In genomic region chr11:32283091-32283777, GRCm38 (mm10) we compare ENCODE assay signal across 8 mouse cellular contexts. TPM values are rescaled to one million over a fixed set of nuclear protein-coding genes. Genes with fewer than 3 reads are reported as not detected.
A peak's percentile ranks its signal among the peaks of the same experiment; 100 is the strongest.
DNase-seq lines count a peak whose midpoint lies in the region; ATAC-seq and TF ChIP-seq lines count a peak whose summit lies in the region.
"Not testable (repeated sequence)": the region's sequence is repeated elsewhere in the genome, so short reads cannot be mapped to it uniquely, and the experiment has no call there.

TSS of gene Hba-a1 (plus strand) at chr11:32283511.

- DNase-seq in G1E (ENCODE audit: low spot score); embryonic facial prominence, embryonic 10.5 days (ENCODE audit: low spot score); gastrocnemius, adult 2 months; left cerebral cortex, postnatal 25 days (ENCODE audit: low spot score in 2 of 2); lung, embryonic 14.5 days: not testable (repeated sequence)

- 64% methylated on average over 1 of the region's 5 CpGs for WGBS in embryonic facial prominence, embryonic 10.5 days
- WGBS in heart, embryonic 16.5 days = 40% methylated on average over 1 of the region's 5 CpGs
- WGBS in intestine, postnatal 0 days = 44% methylated on average over 1 of the region's 5 CpGs
- WGBS in lung, embryonic 14.5 days = 20% methylated on average over 1 of the region's 5 CpGs
- 71% methylated on average over 1 of the region's 5 CpGs for WGBS in neural tube, embryonic 12.5 days

- peak within 1 kb of the TSS; percentile 67 for H3K4me3 ChIP-seq in G1E (ENCODE audit: low read depth, low read length)
- H3K4me3 ChIP-seq in embryonic facial prominence, embryonic 10.5 days; gastrocnemius, adult 2 months; heart, embryonic 16.5 days (ENCODE audit: low read length); intestine, postnatal 0 days (ENCODE audit: low read depth, low read length); lung, embryonic 14.5 days (ENCODE audit: low read depth, low read length); neural tube, embryonic 12.5 days: not testable (repeated sequence)

- H3K36me3 ChIP-seq in G1E (replicated peaks); embryonic facial prominence, embryonic 10.5 days (replicated peaks); heart, embryonic 16.5 days (ENCODE audit: control insufficient read depth, insufficient read depth); intestine, postnatal 0 days (ENCODE audit: control insufficient read depth, insufficient read depth); lung, embryonic 14.5 days (ENCODE audit: insufficient read depth); neural tube, embryonic 12.5 days: not testable (repeated sequence)

- H3K27me3 ChIP-seq in G1E (ENCODE audit: insufficient read depth, low read length); intestine, postnatal 0 days (replicated peaks; ENCODE audit: control insufficient read depth, insufficient read depth, low read length); neural tube, embryonic 12.5 days (replicated peaks): not testable (repeated sequence)
- peaks cover 37% of the 10 kb centered on the region for H3K27me3 ChIP-seq in embryonic facial prominence, embryonic 10.5 days (replicated peaks; ENCODE audit: low read depth, poor library complexity, severe bottlenecking)
- peaks cover 19% of the 10 kb centered on the region for H3K27me3 ChIP-seq in heart, embryonic 16.5 days (ENCODE audit: control insufficient read depth, insufficient read depth, low read length)
- H3K27me3 ChIP-seq in lung, embryonic 14.5 days (ENCODE audit: insufficient read depth, low read length) = peaks cover 16% of the 10 kb centered on the region

- intact Hi-C loops in gastrocnemius, adult 2 months (cut with DNase I); left cerebral cortex, postnatal 25 days (cut with DNase I): not testable (repeated sequence)

- H3K9me3 ChIP-seq in G1E (replicated peaks); embryonic facial prominence, embryonic 10.5 days; heart, embryonic 16.5 days (replicated peaks; ENCODE audit: control insufficient read depth, low read length); intestine, postnatal 0 days (ENCODE audit: control insufficient read depth); lung, embryonic 14.5 days (ENCODE audit: low read depth, low read length); neural tube, embryonic 12.5 days: not testable (repeated sequence)

- peaks cover 68% of the 10 kb centered on the region for H3K4me1 ChIP-seq in G1E (ENCODE audit: insufficient read depth, low read depth, low read length)
- not testable (repeated sequence) for H3K4me1 ChIP-seq in embryonic facial prominence, embryonic 10.5 days; heart, embryonic 16.5 days (ENCODE audit: control insufficient read depth, insufficient read depth, low read length); intestine, postnatal 0 days (replicated peaks; ENCODE audit: control insufficient read depth, insufficient read depth, low read length); lung, embryonic 14.5 days (ENCODE audit: insufficient read depth); neural tube, embryonic 12.5 days

- H3K4me2 ChIP-seq in heart, embryonic 16.5 days (ENCODE audit: low read depth, low read length); intestine, postnatal 0 days (replicated peaks; ENCODE audit: low read depth); lung, embryonic 14.5 days; neural tube, embryonic 12.5 days (replicated peaks): not testable (repeated sequence)

- H3K9ac ChIP-seq in heart, embryonic 16.5 days (ENCODE audit: low read length); intestine, postnatal 0 days (ENCODE audit: low read depth, low read length); lung, embryonic 14.5 days; neural tube, embryonic 12.5 days: not testable (repeated sequence)

- TF ChIP-seq CTCF in G1E (IDR thresholded peaks at IDR 0.05; ENCODE audit: low read depth, low read length); gastrocnemius, adult 2 months (IDR thresholded peaks at IDR 0.05); intestine, postnatal 0 days (IDR thresholded peaks at IDR 0.05; ENCODE audit: low read depth); lung, embryonic 14.5 days (IDR thresholded peaks at IDR 0.05; ENCODE audit: low read depth): not testable (repeated sequence)

- not testable (repeated sequence) for H3K27ac ChIP-seq in embryonic facial prominence, embryonic 10.5 days (replicated peaks); gastrocnemius, adult 2 months; heart, embryonic 16.5 days (ENCODE audit: low read length); intestine, postnatal 0 days (ENCODE audit: low read depth, low read length); lung, embryonic 14.5 days (ENCODE audit: low read depth); neural tube, embryonic 12.5 days

- peak; percentile 87 for ATAC-seq in G1E (ENCODE audit: extremely low read depth, insufficient number of reproducible peaks, low FRiP score, poor library complexity, severe bottlenecking)
- not testable (repeated sequence) for ATAC-seq in heart, embryonic 16.5 days (replicated peaks; ENCODE audit: extremely low read depth, insufficient read depth, low FRiP score); intestine, postnatal 0 days; neural tube, embryonic 12.5 days (ENCODE audit: low FRiP score, low read depth)
- 0 out of 2 replicates have a peak, but pooled peaks have one; percentile 33 for ATAC-seq in lung, embryonic 14.5 days (ENCODE audit: insufficient read depth)

RNA-seq across cellular contexts. Expression of gene Hba-a1, which starts in this region (rescaled TPM):
- total RNA-seq in G1E (2014; fragmentation: Nextera tagmentation) (230 and 2,260 TPM in 2 replicates), G1E (2017) (242 and 325 TPM in 2 replicates)
- 3,927 and 4,410 TPM in 2 replicates for polyA plus RNA-seq in G1E (2012)
- polyA plus RNA-seq in embryonic facial prominence, embryonic 10.5 days (2016; fragmentation: Nextera tagmentation; extraction: Ambion mirVana) = 1,672 and 2,000 TPM in 2 replicates
- 100 to 1,000 TPM; 219 to 309 TPM for total RNA-seq in gastrocnemius, adult 2 months (2021)
- 15,213 and 16,163 TPM in 2 replicates for polyA plus RNA-seq in heart, embryonic 16.5 days (2015; fragmentation: Nextera tagmentation; extraction: Ambion mirVana)
- 405 and 624 TPM in 2 replicates for polyA plus RNA-seq in intestine, postnatal 0 days (2015; fragmentation: Nextera tagmentation; extraction: Ambion mirVana)
- total RNA-seq in left cerebral cortex, postnatal 25 days (2021) = 100 to 1,000 TPM; 501 to 528 TPM
- polyA plus RNA-seq in lung, embryonic 14.5 days (2014; fragmentation: Nextera tagmentation; extraction: Ambion mirVana) = 4,575 and 4,689 TPM in 2 replicates
- polyA plus RNA-seq in neural tube, embryonic 12.5 days (2016; fragmentation: Nextera tagmentation; extraction: Ambion mirVana) = 2,385 and 2,610 TPM in 2 replicates
